Mouse (Mus musculus) lung, adult 2 months (tissue): ENCODE measurements at regions not wholly inside any gene's neighbourhood (a gene's known extent, or its start where the extent isn't known, plus 50 kb on each side); places are given as distances from the start of the nearest gene placed in this dataset.

ENCODE experiments used
- CTCF ChIP-seq: fragments of 200-500 bp; IDR thresholded peaks from 2 replicates; pipeline ENCODE4 v1.5.1; 2011; ENCODE audit warnings: mild to moderate bottlenecking, low read length, control low read depth; ENCODE audit not compliant: insufficient read depth
- POLR2A ChIP-seq: fragments of 200-500 bp; IDR thresholded peaks from 2 replicates; pipeline ENCODE4 v1.6.1; 2011; ENCODE audit warnings: low read depth, mild to moderate bottlenecking, control low read depth, low read length, borderline replicate concordance; ENCODE audit errors: extremely low read depth

GRCm38 (mm10) chr15:34008591-34008990 lies 349.1 kb downstream of the 9430069I07Rik start:
- no peak for TF ChIP-seq POLR2A
- TF ChIP-seq CTCF: no peak
